Mouse (Mus musculus) forebrain, embryonic 11.5 days (tissue): ENCODE data around the gene Ankrd39. TPM values are rescaled to one million over a fixed set of nuclear protein-coding genes. Genes with fewer than 3 reads are reported as not detected.

ENCODE experiments used
- ATAC-seq: fragments of 200-750 bp; cut with Nextera tagmentation; replicated peaks from 2 replicates; pipeline ENCODE4 v1.8.0; 2017; ENCODE audit warnings: moderate TSS enrichment; ENCODE audit not compliant: low FRiP score
- DNase-seq: peaks from one replicate; pipeline ENCODE4 v3.0.0-alpha.2; 2017; ENCODE audit warnings: low spot score
- H3K27ac ChIP-seq: fragments of 300-500 bp; sonication (generic); 2 replicates; pipeline ENCODE4 v1.5.1; 2014; ENCODE audit warnings: low read depth, low read length
- H3K27me3 ChIP-seq: fragments of 300-500 bp; sonication (generic); 2 replicates; pipeline ENCODE4 v1.6.1; 2014; ENCODE audit warnings: mild to moderate bottlenecking, low read length, mixed read lengths; ENCODE audit not compliant: control insufficient read depth, insufficient read depth
- H3K36me3 ChIP-seq: fragments of 300-500 bp; sonication (generic); 2 replicates; pipeline ENCODE4 v1.6.1; 2014; ENCODE audit warnings: mild to moderate bottlenecking, low read length, moderate library complexity, mixed read lengths; ENCODE audit not compliant: control insufficient read depth, insufficient read depth
- H3K4me1 ChIP-seq: fragments of 300-500 bp; sonication (generic); replicated peaks from 2 replicates; pipeline ENCODE4 v1.6.1; 2014; ENCODE audit warnings: low read length, mixed read lengths; ENCODE audit not compliant: control insufficient read depth, insufficient read depth
- H3K4me2 ChIP-seq: fragments of 300-500 bp; sonication (generic); 2 replicates; pipeline ENCODE4 v1.6.1; 2014; ENCODE audit warnings: low read depth, mild to moderate bottlenecking, low read length, moderate library complexity, mixed read lengths; ENCODE audit not compliant: severe bottlenecking
- H3K4me3 ChIP-seq: fragments of 300-500 bp; sonication (generic); 2 replicates; pipeline ENCODE4 v1.5.1; 2014; ENCODE audit warnings: low read depth, low read length
- H3K9ac ChIP-seq: fragments of 300-500 bp; sonication (generic); 2 replicates; pipeline ENCODE4 v1.6.1; 2014; ENCODE audit warnings: low read length
- H3K9me3 ChIP-seq: fragments of 300-500 bp; sonication (generic); 2 replicates; pipeline ENCODE4 v1.6.1; 2016; ENCODE audit warnings: low read length, mixed read lengths; ENCODE audit not compliant: control insufficient read depth
- WGBS: fragments of 180-500 bp; shearing (Covaris S2); extraction: QIAGEN DNeasy Blood & Tissue Kit; methylation state at CpG from one replicate; pipeline ENCODE4 v1.1.7; 2014; 5-methylcytosine and 5-hydroxymethylcytosine counted together
- polyA plus RNA-seq: library from polyadenylated mRNA; unstranded; fragments of >200 nt; fragmentation: Nextera tagmentation; extraction: Ambion mirVana; gene quantifications from 2 replicates; pipeline ENCODE4 v1.2.1, GENCODE M21; 2014

Gene Ankrd39
- polyA plus RNA-seq, 1 experiment from 2014 or later = 18.7 TPM

DNA sequence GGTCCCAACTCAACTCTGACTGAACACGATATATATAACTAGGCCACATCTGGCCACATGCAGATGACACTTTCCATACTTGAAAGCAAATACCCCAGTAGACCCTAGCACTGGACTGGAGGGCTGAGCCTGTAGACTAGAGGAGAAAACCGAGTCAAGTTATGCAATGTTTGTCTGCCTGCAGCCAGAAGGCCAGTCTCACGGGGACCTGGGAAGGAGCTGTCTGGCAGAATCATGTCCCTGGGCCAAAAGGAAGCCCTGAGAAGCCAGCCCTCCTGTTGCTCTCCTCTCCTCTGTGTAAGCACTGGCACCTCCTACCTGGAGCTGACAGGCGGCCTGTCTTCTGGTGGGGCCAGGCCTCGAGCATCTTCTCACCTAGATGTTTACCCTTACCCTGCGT lies 28.1 kb upstream of the Ankrd39 start:
- Histone ChIP-seq H3K4me2 (no peak overlapping the region), H3K36me3 (no peaks in the 10 kb centered on the region), H3K27me3 (0 out of 2 replicates have a peak, but pooled peaks cover 2% of the 10 kb centered on the region), H3K4me1 (peaks cover 7% of the 10 kb centered on the region), H3K27ac (no peak overlapping the region), H3K9ac (no peak overlapping the region), H3K9me3 (no peaks in the 10 kb centered on the region), H3K4me3 (no peak overlapping the region)
- DNase-seq = no peak
- 61% methylated on average over 6 of the region's 6 CpGs for WGBS
- no peak for ATAC-seq

DNA sequence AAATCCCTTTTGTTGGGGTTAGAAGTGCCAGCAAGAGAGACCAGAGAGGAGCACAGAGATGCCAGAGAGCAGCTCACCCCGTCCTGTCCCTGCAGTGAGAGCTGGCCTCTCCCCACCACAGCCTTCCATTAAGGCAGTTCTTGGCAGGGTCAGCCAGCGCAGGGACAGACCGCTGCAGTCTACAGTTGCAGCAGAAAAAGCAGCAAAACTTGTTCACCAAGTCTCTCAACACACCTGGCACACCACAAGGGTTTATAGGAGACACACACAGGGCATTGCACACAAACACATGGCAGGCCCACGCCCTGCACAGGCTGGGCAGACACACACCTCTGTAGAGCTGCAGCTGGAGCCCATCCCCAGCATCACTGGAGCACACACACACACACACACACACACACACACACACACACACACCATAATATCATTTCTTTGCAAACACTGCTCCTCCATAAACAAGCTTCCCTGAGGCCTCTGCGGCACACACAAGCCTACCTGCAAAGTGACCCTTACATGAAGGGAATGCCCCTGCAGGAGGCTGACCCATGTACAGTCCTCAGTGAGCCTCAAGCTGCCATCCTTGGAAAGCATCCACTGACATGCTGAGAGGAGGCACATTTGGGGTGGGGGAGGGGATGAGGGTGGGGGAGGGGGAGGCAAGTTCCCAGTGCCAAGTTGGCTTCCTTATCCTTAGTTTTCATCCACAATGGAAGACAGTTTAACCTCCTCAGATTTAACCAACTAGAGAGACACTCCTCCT lies 27.1 kb upstream of the Ankrd39 start:
- Histone ChIP-seq H3K9ac (no peak overlapping the region), H3K27me3 (no peaks in the 10 kb centered on the region), H3K4me2 (no peak overlapping the region), H3K4me1 (no peaks in the 10 kb centered on the region), H3K27ac (no peak overlapping the region), H3K9me3 (no peaks in the 10 kb centered on the region), H3K36me3 (no peaks in the 10 kb centered on the region), H3K4me3 (no peak overlapping the region)
- ATAC-seq = no peak
- 78% methylated on average over 5 of the region's 5 CpGs for WGBS
- no peak for DNase-seq

DNA sequence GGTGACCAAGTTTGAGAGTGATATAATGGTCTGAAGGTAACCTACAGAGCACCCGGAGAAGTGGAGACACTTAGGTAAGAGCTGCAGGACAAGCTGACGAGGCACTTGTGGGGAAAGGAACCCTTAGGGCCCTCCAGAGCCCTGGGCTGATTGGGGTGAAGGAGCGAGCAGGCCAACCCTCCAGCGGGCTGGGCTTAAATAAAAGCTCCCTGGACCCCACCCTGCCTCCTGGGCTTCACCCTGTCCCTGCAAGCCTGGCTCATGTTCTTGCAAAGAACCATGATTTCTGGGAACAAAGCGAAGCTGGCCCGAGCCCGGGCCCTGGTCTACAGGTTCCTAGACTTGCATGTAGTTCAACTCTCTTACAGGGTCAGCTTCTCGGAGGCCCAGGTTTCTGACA lies 26.3 kb upstream of the Ankrd39 start:
- no peak overlapping the region for H3K27ac ChIP-seq
- H3K4me2 ChIP-seq = no peak overlapping the region
- H3K36me3 ChIP-seq = no peaks in the 10 kb centered on the region
- DNase-seq (no peak), ATAC-seq (no peak)
- no peaks in the 10 kb centered on the region for H3K9me3 ChIP-seq
- 89% methylated on average over 8 of the region's 8 CpGs for WGBS
- no peaks in the 10 kb centered on the region for H3K4me1 ChIP-seq
- H3K9ac ChIP-seq = no peak overlapping the region
- H3K27me3 ChIP-seq = no peaks in the 10 kb centered on the region
- H3K4me3 ChIP-seq = no peak overlapping the region

DNA sequence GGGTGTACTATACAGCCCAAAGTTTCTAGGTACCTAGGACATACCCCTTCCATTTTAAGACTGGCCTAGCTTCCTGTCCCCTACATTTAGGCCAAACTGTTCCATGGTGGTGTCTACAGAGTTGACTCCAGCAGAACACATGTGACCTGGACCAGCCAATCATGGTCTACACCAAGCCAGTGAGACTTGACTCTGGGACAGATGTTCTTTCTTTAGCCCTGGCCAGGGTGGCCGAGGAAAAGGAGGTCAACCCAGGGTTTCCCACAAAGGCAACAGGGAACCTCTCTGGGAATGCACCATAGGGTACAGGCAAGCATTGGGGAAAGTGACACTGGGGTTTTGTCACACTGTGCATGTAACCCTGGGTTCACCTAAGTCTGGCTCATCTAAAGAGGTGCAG lies 25.5 kb upstream of the Ankrd39 start:
- 64% methylated on average over 1 of the region's 1 CpGs for WGBS
- Histone ChIP-seq H3K36me3 (no peaks in the 10 kb centered on the region), H3K4me1 (no peaks in the 10 kb centered on the region), H3K4me3 (no peak overlapping the region), H3K27me3 (no peaks in the 10 kb centered on the region), H3K9ac (no peak overlapping the region), H3K9me3 (no peaks in the 10 kb centered on the region), H3K27ac (no peak overlapping the region), H3K4me2 (no peak overlapping the region)
- no peak for DNase-seq
- no peak for ATAC-seq

DNA sequence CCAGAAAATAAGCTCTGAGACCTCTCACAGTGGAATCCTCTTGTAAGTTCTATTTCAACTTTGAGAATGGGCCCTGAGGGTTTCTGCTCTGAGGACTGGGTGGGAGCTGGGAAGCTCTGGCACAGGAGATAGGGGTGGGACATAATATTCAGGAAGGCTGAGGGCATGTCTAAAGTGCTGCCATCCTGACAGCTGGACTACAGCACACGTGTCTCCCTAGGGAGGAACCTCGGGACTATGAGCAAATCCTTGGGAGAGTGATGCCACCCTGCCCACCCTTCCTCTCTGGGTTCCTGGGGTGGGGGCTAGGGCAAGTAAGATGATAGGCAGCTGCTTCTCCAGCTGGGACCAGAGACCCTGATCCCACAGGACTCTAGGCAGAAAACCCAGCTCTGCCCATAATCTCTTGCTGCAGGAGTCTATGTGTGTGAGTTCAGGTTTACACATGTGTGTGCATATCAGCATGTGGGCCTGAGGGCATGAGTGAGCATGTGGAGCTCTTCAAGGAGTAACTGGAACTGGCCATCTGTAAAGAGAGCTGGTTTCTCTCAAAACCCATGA lies 25.0 kb upstream of the Ankrd39 start:
- Histone ChIP-seq H3K9ac (no peak overlapping the region), H3K36me3 (no peaks in the 10 kb centered on the region), H3K9me3 (no peaks in the 10 kb centered on the region), H3K27me3 (no peaks in the 10 kb centered on the region), H3K4me2 (no peak overlapping the region), H3K4me3 (no peak overlapping the region), H3K27ac (no peak overlapping the region), H3K4me1 (no peaks in the 10 kb centered on the region)
- ATAC-seq (no peak), DNase-seq (no peak)
- WGBS = 68% methylated on average over 2 of the region's 2 CpGs

DNA sequence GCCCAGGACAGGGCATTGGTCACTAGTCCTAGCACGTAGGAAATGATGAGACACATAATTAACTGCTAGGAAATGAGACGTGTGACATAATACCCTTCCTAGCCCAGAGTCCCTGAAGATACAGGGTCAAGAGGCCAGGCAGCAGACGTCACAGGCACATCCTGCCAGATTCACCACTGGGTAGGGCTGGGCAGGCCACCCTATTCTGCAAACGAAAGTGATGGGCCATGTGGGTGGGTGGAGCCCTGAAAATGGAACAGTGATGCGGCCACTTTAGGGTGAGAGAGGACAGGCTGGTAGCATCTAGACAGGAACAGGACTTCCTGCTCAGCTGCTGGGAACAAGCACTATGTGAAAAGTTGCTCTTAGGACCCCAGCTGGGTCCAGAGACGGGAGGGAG lies 24.4 kb upstream of the Ankrd39 start:
- no peaks in the 10 kb centered on the region for H3K27me3 ChIP-seq
- no peak overlapping the region for H3K4me2 ChIP-seq
- ATAC-seq = no peak
- DNase-seq = no peak
- H3K9ac ChIP-seq = no peak overlapping the region
- no peak overlapping the region for H3K27ac ChIP-seq
- H3K36me3 ChIP-seq = no peaks in the 10 kb centered on the region
- WGBS = 56% methylated on average over 6 of the region's 6 CpGs
- no peak overlapping the region for H3K4me3 ChIP-seq
- no peaks in the 10 kb centered on the region for H3K4me1 ChIP-seq
- H3K9me3 ChIP-seq = no peaks in the 10 kb centered on the region

DNA sequence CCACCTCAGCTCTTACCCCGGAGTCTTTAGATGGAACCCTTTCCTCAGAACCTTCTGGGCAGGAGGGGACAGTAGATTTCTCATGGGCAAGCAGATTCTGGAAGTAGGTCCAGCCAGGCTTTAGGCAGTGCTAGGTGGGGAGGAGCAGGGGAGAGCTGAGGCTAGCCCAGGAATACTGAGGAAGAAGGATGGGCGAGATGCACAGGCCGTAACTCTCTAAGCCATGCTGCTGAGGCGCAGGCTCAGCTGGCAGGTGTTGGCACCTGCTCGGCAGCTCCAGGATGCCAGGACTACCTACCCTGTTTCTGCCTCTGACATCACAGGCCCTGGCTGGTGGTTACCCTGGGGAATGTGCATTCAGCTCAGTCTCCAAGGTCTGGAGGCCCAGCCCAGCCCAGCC lies 23.1 kb upstream of the Ankrd39 start:
- ATAC-seq = no peak
- H3K27ac ChIP-seq = no peak overlapping the region
- H3K36me3 ChIP-seq = no peaks in the 10 kb centered on the region
- no peaks in the 10 kb centered on the region for H3K27me3 ChIP-seq
- H3K4me3 ChIP-seq = no peak overlapping the region
- WGBS = 85% methylated on average over 5 of the region's 5 CpGs
- no peaks in the 10 kb centered on the region for H3K9me3 ChIP-seq
- DNase-seq = no peak
- no peak overlapping the region for H3K9ac ChIP-seq
- H3K4me1 ChIP-seq = no peaks in the 10 kb centered on the region
- H3K4me2 ChIP-seq = no peak overlapping the region

DNA sequence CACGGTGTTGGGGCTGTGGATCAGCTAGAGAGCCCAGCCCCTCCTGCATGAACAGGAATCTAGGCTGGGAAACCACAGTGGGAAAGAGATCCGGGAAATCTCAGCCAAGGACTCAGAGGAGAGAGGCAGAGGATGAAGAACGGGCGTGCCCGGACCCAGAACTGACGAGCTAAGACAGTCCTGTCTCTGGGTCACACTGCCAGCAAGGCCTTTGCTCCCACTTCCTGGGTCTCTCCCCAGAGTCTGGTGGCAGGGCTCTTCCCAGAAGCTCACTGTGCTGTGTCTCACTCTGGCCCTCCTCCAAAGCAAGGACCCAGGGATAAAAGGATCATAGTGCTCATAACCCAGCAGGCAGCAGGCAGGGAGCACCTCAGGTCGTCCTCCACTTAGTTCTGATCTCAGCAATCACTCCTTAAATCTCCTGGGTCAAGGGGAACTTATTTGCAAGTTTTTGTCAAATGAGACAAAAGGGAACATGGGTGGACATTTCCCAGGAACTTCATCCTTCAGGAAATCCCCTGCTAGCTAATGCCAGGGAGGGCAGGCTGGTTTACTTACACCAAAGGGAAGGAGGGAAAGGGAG lies 22.5 kb upstream of the Ankrd39 start:
- DNase-seq = no peak
- H3K4me2 ChIP-seq = no peak overlapping the region
- 55% methylated on average over 7 of the region's 7 CpGs for WGBS
- no peak for ATAC-seq
- H3K36me3 ChIP-seq = no peaks in the 10 kb centered on the region
- no peaks in the 10 kb centered on the region for H3K9me3 ChIP-seq
- no peaks in the 10 kb centered on the region for H3K27me3 ChIP-seq
- no peak overlapping the region for H3K4me3 ChIP-seq
- H3K27ac ChIP-seq = no peak overlapping the region
- no peaks in the 10 kb centered on the region for H3K4me1 ChIP-seq
- H3K9ac ChIP-seq = no peak overlapping the region

DNA sequence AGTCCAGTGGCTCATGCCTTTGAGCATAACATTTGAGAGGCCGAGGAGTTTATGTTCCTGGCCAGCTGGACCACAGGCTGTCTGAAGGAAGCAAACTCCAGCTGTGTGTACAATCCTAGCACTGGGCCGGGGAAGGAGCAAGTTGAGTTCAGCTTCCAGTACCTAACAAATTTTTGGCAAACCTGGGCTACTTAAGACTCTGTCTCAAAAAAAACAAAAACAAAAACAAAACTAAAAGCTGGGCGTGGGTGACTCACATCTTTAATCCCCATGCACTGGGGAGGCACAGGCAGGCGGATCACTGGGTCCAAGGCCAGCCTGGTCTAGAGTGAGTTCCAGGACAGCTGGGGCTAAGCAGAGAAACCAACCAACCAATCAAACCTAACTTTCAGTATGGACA lies 21.5 kb upstream of the Ankrd39 start:
- Histone ChIP-seq H3K4me2 (no peak overlapping the region), H3K27me3 (no peaks in the 10 kb centered on the region), H3K36me3 (no peaks in the 10 kb centered on the region), H3K4me1 (no peaks in the 10 kb centered on the region), H3K4me3 (no peak overlapping the region), H3K9me3 (no peaks in the 10 kb centered on the region), H3K9ac (no peak overlapping the region), H3K27ac (no peak overlapping the region)
- whole genome bisulfite sequencing = 75% methylated on average over 4 of the region's 4 CpGs
- ATAC-seq (no peak), DNase-seq (no peak)
